Mouse (Mus musculus) heart, embryonic 16.5 days (tissue): Measurements from ENCODE around the gene Dok3. TPM values are rescaled to one million over a fixed set of nuclear protein-coding genes. Genes with fewer than 3 reads are reported as not detected.

Source experiments
- ATAC-seq: fragments of 200-750 bp; cut with Nextera tagmentation; replicated peaks from 2 replicates; pipeline ENCODE4 v1.8.0; 2017; ENCODE audit warnings: moderate number of reproducible peaks; ENCODE audit not compliant: insufficient read depth, low FRiP score; ENCODE audit errors: extremely low read depth
- H3K27ac ChIP-seq: fragments of 300-500 bp; sonication (generic); 2 replicates; pipeline ENCODE4 v1.5.1; 2014; ENCODE audit warnings: mild to moderate bottlenecking, low read length, control low read depth, moderate library complexity
- H3K27me3 ChIP-seq: fragments of 300-500 bp; sonication (generic); 2 replicates; pipeline ENCODE4 v1.6.1; 2014; ENCODE audit warnings: low read length, mixed read lengths; ENCODE audit not compliant: control insufficient read depth, insufficient read depth
- H3K36me3 ChIP-seq: fragments of 300-500 bp; sonication (generic); 2 replicates; pipeline ENCODE4 v1.6.1; 2014; ENCODE audit not compliant: control insufficient read depth, insufficient read depth
- H3K4me1 ChIP-seq: fragments of 300-500 bp; sonication (generic); 2 replicates; pipeline ENCODE4 v1.6.1; 2014; ENCODE audit warnings: low read length, mixed read lengths; ENCODE audit not compliant: control insufficient read depth, insufficient read depth
- H3K4me2 ChIP-seq: fragments of 300-500 bp; sonication (generic); 2 replicates; pipeline ENCODE4 v1.6.1; 2014; ENCODE audit warnings: low read depth, mild to moderate bottlenecking, control low read depth, low read length
- H3K4me3 ChIP-seq: fragments of 300-500 bp; sonication (generic); 2 replicates; pipeline ENCODE4 v1.5.1; 2014; ENCODE audit warnings: mild to moderate bottlenecking, control low read depth, low read length
- H3K9ac ChIP-seq: fragments of 300-500 bp; sonication (generic); 2 replicates; pipeline ENCODE4 v1.6.1; 2014; ENCODE audit warnings: low read length, control low read depth
- H3K9me3 ChIP-seq: fragments of 300-500 bp; sonication (generic); replicated peaks from 2 replicates; pipeline ENCODE4 v1.6.1; 2016; ENCODE audit warnings: low read length; ENCODE audit not compliant: control insufficient read depth
- WGBS: fragments of 180-500 bp; shearing (Covaris S2); extraction: QIAGEN DNeasy Blood & Tissue Kit; methylation state at CpG from one replicate; pipeline ENCODE4 v1.1.7; 2014; 5-methylcytosine and 5-hydroxymethylcytosine counted together
- polyA plus RNA-seq: library from polyadenylated mRNA; unstranded; fragments of >200 nt; fragmentation: Nextera tagmentation; extraction: Ambion mirVana; gene quantifications from 2 replicates; pipeline ENCODE4 v1.2.1, GENCODE M21; 2015

The Dok3 gene
- polyA plus RNA-seq, 1 experiment from 2014 or later, result 2.2 TPM

- no peak for ATAC-seq
- Histone ChIP-seq H3K4me3 (no peak overlapping the region), H3K4me1 (peaks cover 18% of the 10 kb centered on the region), H3K9ac (no peak overlapping the region), H3K36me3 (peaks cover 9% of the 10 kb centered on the region; the same call in 1 of the 2 replicates), H3K27me3 (peaks cover 57% of the 10 kb centered on the region), H3K9me3 (no peaks in the 10 kb centered on the region), H3K4me2 (no peak overlapping the region), H3K27ac (no peak overlapping the region)
- 8% methylated on average over 2 of the region's 2 CpGs for WGBS
Measured at GRCm38 (mm10) chr13:55494257-55494656, 34.8 kb downstream of the Dok3 start.

- WGBS, result under 1% methylated on average over 74 of the region's 83 CpGs
- Histone ChIP-seq H3K9ac (peak within 1 kb of the TSS; percentile 77), H3K4me2 (peak within 1 kb of the TSS; percentile 95), H3K9me3 (no peaks in the 10 kb centered on the region), H3K4me1 (peaks cover 42% of the 10 kb centered on the region), H3K36me3 (no peaks in the 10 kb centered on the region), H3K27me3 (peaks cover 72% of the 10 kb centered on the region), H3K27ac (peak within 1 kb of the TSS; percentile 71), H3K4me3 (peak within 1 kb of the TSS; percentile 60)
- peak; percentile 72 for ATAC-seq
Measured at GRCm38 (mm10) chr13:55487578-55488498, 41.3 kb downstream of the Dok3 start, which contains the start of gene Dbn1. TSS of gene Dbn1 (minus strand) at chr13:55488111.

GRCm38 (mm10) chr13:55486916-55487577, 42.0 kb downstream of the Dok3 start:
- Histone ChIP-seq H3K27ac (peak overlapping the region; percentile 71), H3K4me1 (peaks cover 49% of the 10 kb centered on the region), H3K27me3 (peaks cover 68% of the 10 kb centered on the region), H3K36me3 (no peaks in the 10 kb centered on the region), H3K9ac (peak overlapping the region; percentile 77), H3K4me2 (peak overlapping the region; percentile 95), H3K9me3 (no peaks in the 10 kb centered on the region), H3K4me3 (peak overlapping the region; percentile 60)
- peak; percentile 45 for ATAC-seq
- 2% methylated on average over 28 of the region's 29 CpGs for WGBS

- 49% methylated on average over 14 of the region's 14 CpGs for WGBS
- Histone ChIP-seq H3K27me3 (peaks cover 60% of the 10 kb centered on the region), H3K4me2 (peak overlapping the region; percentile 95), H3K9me3 (no peaks in the 10 kb centered on the region), H3K27ac (no peak overlapping the region), H3K4me1 (peaks cover 51% of the 10 kb centered on the region), H3K36me3 (peaks cover 6% of the 10 kb centered on the region), H3K4me3 (peak overlapping the region; percentile 60), H3K9ac (peak overlapping the region; percentile 77)
- ATAC-seq, result no peak
Measured at GRCm38 (mm10) chr13:55486029-55486794, 42.9 kb downstream of the Dok3 start.

- peaks cover 51% of the 10 kb centered on the region for H3K4me1 ChIP-seq
- no peak overlapping the region for H3K9ac ChIP-seq
- WGBS, result 49% methylated on average over 7 of the region's 7 CpGs
- ATAC-seq, result no peak
- H3K9me3 ChIP-seq, result no peaks in the 10 kb centered on the region
- no peak overlapping the region for H3K27ac ChIP-seq
- peaks cover 19% of the 10 kb centered on the region for H3K36me3 ChIP-seq
- no peak overlapping the region for H3K4me3 ChIP-seq
- H3K27me3 ChIP-seq, result peaks cover 61% of the 10 kb centered on the region
- no peak overlapping the region for H3K4me2 ChIP-seq
Measured at GRCm38 (mm10) chr13:55484520-55485088, 44.5 kb downstream of the Dok3 start.

GRCm38 (mm10) chr13:55483593-55483992, 45.5 kb downstream of the Dok3 start:
- Histone ChIP-seq H3K27me3 (peaks cover 55% of the 10 kb centered on the region), H3K4me2 (no peak overlapping the region), H3K27ac (peak overlapping the region; percentile 47; the same call in 1 of the 2 replicates), H3K9me3 (no peaks in the 10 kb centered on the region), H3K36me3 (peaks cover 19% of the 10 kb centered on the region), H3K9ac (no peak overlapping the region), H3K4me1 (peaks cover 58% of the 10 kb centered on the region), H3K4me3 (no peak overlapping the region)
- WGBS, result 53% methylated on average over 15 of the region's 15 CpGs
- no peak for ATAC-seq

- Histone ChIP-seq H3K27ac (peak overlapping the region; percentile 47), H3K4me3 (no peak overlapping the region), H3K9me3 (no peaks in the 10 kb centered on the region), H3K27me3 (peaks cover 51% of the 10 kb centered on the region), H3K4me1 (peaks cover 57% of the 10 kb centered on the region), H3K9ac (no peak overlapping the region), H3K4me2 (no peak overlapping the region), H3K36me3 (peaks cover 19% of the 10 kb centered on the region)
- 41% methylated on average over 9 of the region's 9 CpGs for WGBS
- ATAC-seq, result no peak
Measured at GRCm38 (mm10) chr13:55483071-55483470, 46.0 kb downstream of the Dok3 start.

- Histone ChIP-seq H3K27me3 (peaks cover 51% of the 10 kb centered on the region), H3K4me1 (peaks cover 56% of the 10 kb centered on the region), H3K4me3 (no peak overlapping the region), H3K4me2 (peak overlapping the region; percentile 22; the same call in 1 of the 2 replicates), H3K9me3 (no peaks in the 10 kb centered on the region), H3K36me3 (peaks cover 19% of the 10 kb centered on the region), H3K9ac (no peak overlapping the region), H3K27ac (peak overlapping the region; percentile 61)
- ATAC-seq, result no peak; the same call in 1 of the 2 replicates
- 46% methylated on average over 7 of the region's 7 CpGs for WGBS
Measured at GRCm38 (mm10) chr13:55482542-55482941, 46.6 kb downstream of the Dok3 start.
